Mouse (Mus musculus) myocyte (in vitro differentiated cells): Measurements from ENCODE around the gene Plcb3.

Source experiments
- CEBPB ChIP-seq: IDR thresholded peaks from 2 replicates; pipeline ENCODE4 v1.6.1; 2011; ENCODE audit warnings: mild to moderate bottlenecking, moderate library complexity; ENCODE audit not compliant: poor library complexity, insufficient read depth, severe bottlenecking
- MAX ChIP-seq: IDR thresholded peaks from one replicate; pipeline ENCODE4 v1.6.1; 2011; ENCODE audit warnings: low read depth, mild to moderate bottlenecking, control low read depth
- POLR2A ChIP-seq: IDR thresholded peaks from one replicate; pipeline ENCODE4 v1.6.1; 2011; ENCODE audit warnings: low read depth, mild to moderate bottlenecking, control low read depth, moderate library complexity; ENCODE audit not compliant: insufficient read length
- TCF12 ChIP-seq: IDR thresholded peaks from one replicate; pipeline ENCODE4 v1.6.1; 2011; ENCODE audit warnings: mild to moderate bottlenecking, control low read depth; ENCODE audit not compliant: poor library complexity, insufficient read depth, severe bottlenecking
- USF1 ChIP-seq: IDR thresholded peaks from one replicate; pipeline ENCODE4 v1.6.1; 2011; ENCODE audit warnings: low read depth, mild to moderate bottlenecking, control low read depth, moderate library complexity

DNA sequence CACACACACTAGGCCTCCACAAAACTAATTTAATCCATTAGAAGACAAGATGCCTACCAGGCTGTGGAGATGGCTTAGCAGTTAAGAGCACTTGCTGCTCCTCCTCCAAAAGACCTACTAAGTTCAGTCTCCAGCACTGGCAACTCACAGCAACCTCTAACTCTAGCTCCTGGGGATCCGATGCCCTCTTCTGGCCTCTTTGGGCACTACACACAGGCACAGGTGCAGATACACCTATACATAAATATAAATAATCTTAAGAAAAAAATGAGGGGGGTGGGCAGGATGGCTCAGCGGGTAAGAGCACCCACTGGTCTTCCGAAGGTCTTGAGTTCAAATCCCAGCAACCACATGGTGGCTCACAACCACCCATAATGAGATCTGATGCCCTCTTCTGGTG lies 40.0 kb downstream of the Plcb3 start:
- TF ChIP-seq POLR2A (no peak), MAX (no peak), TCF12 (no peak), USF1 (no peak), CEBPB (no peak)
